Mouse (Mus musculus) kidney, postnatal 25 days (tissue): ENCODE measurements at regions not wholly inside any gene's neighbourhood (a gene's known extent, or its start where the extent isn't known, plus 50 kb on each side); places are given as distances from the start of the nearest gene placed in this dataset.

ENCODE experiments used
- DNase-seq, 2 experiments: peaks; one replicate each; pipeline ENCODE4 v3.0.0; 2021; ENCODE audit warnings: mixed read lengths in 2 of 2

DNA sequence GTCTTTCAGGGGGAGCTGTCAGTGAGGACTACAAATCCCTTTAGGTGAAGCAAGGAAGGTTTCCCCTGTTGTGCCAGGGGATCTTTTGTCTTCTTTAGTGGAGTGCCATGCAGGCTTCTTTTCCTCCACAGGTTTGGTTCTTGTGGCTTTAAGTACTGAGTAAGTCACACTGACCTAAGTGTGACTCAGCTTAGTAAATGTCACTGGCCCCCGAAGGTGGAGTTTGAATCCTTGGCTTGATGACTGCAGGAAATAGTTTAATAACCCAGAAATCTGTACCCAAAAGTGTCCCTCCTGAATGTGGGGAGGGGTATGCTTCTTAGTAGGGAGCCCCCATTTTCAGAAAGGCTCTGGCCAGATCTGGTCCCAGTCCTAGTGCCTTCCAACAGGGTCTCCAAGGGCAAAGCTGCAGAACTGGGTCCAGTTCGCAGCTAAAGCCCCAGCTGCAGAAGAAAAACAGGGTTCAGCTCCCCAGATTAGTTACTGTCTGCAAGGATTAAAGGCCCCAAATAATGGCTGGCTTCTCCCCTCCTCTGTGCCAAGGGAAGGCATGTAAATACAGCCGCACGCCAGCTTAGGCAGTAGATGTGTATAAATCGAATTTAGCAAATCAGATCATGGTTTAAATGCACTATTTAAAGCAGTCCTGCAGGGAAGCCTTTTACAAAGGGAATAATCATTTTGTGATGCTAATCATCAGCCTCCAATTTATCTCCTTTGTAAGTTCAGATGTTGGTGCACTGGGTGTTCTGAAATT, 51.6 kb upstream of the Polg start:
- DNase-seq = no peak

- no peak for DNase-seq
Measured at GRCm38 (mm10) chr7:79516287-79516686, 50.1 kb upstream of the Polg start.
